Mouse (Mus musculus) embryonic facial prominence, embryonic 10.5 days (tissue): Measurements from ENCODE around the gene Zxdc. TPM values are rescaled to one million over a fixed set of nuclear protein-coding genes. Genes with fewer than 3 reads are reported as not detected.

Experiments
- DNase-seq: peaks from one replicate; pipeline ENCODE4 v3.0.0-alpha.2; 2017; ENCODE audit warnings: low spot score
- H3K27ac ChIP-seq: fragments of 300-500 bp; sonication (generic); replicated peaks from 2 replicates; pipeline ENCODE4 v1.5.1; 2016; ENCODE audit warnings: mild to moderate bottlenecking
- H3K27me3 ChIP-seq: fragments of 300-500 bp; sonication (generic); replicated peaks from 2 replicates; pipeline ENCODE4 v1.6.1; 2016; ENCODE audit warnings: low read depth, mild to moderate bottlenecking; ENCODE audit not compliant: poor library complexity, severe bottlenecking
- H3K36me3 ChIP-seq: fragments of 300-500 bp; sonication (generic); replicated peaks from 2 replicates; pipeline ENCODE4 v1.6.1; 2016; ENCODE audit warnings: mild to moderate bottlenecking, moderate library complexity
- H3K4me1 ChIP-seq: fragments of 300-500 bp; sonication (generic); 2 replicates; pipeline ENCODE4 v1.6.1; 2016
- H3K4me3 ChIP-seq: fragments of 300-500 bp; sonication (generic); 2 replicates; pipeline ENCODE4 v1.5.1; 2016; ENCODE audit warnings: mild to moderate bottlenecking, moderate library complexity
- H3K9me3 ChIP-seq: fragments of 300-500 bp; sonication (generic); 2 replicates; pipeline ENCODE4 v1.6.1; 2016; ENCODE audit warnings: mild to moderate bottlenecking
- WGBS: fragments of 180-500 bp; shearing (Covaris S2); methylation state at CpG from one replicate; pipeline ENCODE4 v1.1.7; 2016; 5-methylcytosine and 5-hydroxymethylcytosine counted together
- polyA plus RNA-seq: library from polyadenylated mRNA; unstranded; fragments of >200 nt; fragmentation: Nextera tagmentation; extraction: Ambion mirVana; gene quantifications from 2 replicates; pipeline ENCODE4 v1.2.1, GENCODE M21; 2016

The Zxdc gene
- polyA plus RNA-seq, 1 experiment from 2014 or later = 7.2 TPM

DNA sequence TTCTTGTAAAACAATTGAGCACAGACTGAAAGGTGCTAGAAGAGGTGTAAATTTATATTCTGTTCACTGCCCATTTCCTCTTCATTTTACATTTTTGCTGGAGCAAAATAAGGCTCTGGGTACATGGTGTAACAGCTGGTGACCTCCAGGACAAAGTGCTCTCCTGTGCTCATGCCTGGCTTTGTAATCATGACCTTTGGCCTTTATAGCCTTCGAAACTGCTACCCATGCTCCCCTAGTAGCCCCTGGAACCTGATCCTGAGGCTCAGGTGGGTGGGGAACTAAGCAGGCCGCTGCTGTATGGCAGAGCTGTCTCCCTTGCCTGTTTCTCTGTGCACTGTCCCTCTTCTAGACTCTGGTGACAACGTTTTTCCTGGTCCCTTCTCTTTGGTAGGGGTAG, 24.7 kb downstream of the Zxdc start:
- no peak for DNase-seq
- no peak overlapping the region for H3K27ac ChIP-seq
- H3K27me3 ChIP-seq = no peaks in the 10 kb centered on the region
- WGBS = 50% methylated on average over 3 of the region's 3 CpGs
- H3K4me3 ChIP-seq = no peak overlapping the region
- no peaks in the 10 kb centered on the region for H3K9me3 ChIP-seq
- peaks cover 30% of the 10 kb centered on the region for H3K36me3 ChIP-seq
- no peaks in the 10 kb centered on the region; the same call in 1 of the 2 replicates for H3K4me1 ChIP-seq

- Histone ChIP-seq H3K4me1 (no peaks in the 10 kb centered on the region; the same call in 1 of the 2 replicates), H3K4me3 (no peak overlapping the region), H3K36me3 (peaks cover 26% of the 10 kb centered on the region), H3K27ac (no peak overlapping the region), H3K27me3 (no peaks in the 10 kb centered on the region), H3K9me3 (no peaks in the 10 kb centered on the region)
- 88% methylated on average over 2 of the region's 2 CpGs for WGBS
- DNase-seq = no peak
Measured at GRCm38 (mm10) chr6:90395751-90396150, 26.5 kb downstream of the Zxdc start.

DNA sequence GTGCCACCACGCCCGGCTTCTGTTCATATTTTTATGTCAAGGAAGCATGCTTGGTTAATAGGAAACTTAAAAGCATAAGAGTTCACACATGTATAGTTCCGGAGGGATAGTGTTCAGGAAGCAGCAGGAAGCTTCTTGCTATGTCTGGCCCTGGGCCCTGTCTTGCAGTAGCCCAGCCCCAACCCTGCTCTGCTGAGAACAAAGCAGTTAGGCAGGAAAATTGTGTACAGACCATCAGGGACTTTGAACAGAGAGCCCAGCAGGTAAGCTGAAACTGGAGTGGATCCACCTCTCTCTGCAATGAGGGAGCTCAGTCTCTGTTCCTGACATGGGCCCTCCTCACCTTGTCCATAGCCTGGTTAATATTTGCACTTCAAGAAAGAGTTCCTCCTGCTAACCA, 28.0 kb downstream of the Zxdc start:
- WGBS = 89% methylated on average over 3 of the region's 3 CpGs
- no peak for DNase-seq

DNA sequence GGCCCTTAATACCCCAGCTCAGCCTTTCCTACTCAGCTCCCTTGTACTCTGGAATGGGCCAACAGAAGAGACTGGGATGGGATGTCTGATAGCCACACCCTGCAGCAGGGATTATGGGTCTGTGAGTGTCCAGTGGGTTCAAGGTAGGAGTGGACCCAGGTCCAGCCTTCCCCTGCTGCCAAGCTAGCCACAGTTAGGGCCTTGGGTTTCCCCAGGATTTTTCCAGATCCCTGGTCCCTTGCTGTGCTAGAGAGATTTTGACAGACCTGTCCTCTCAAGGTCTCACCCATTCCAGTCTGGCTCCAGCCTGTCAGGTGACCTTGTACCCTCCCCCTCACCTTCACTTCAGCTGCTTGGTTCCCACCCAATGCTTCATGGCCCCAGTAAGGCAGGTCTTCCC, 39.3 kb downstream of the Zxdc start:
- Histone ChIP-seq H3K36me3 (peaks cover 5% of the 10 kb centered on the region; the same call in 1 of the 2 replicates), H3K27ac (no peak overlapping the region), H3K4me3 (no peak overlapping the region), H3K27me3 (no peaks in the 10 kb centered on the region), H3K4me1 (no peaks in the 10 kb centered on the region), H3K9me3 (no peaks in the 10 kb centered on the region)
- DNase-seq = no peak

More for the DNA sequence above, 28.0 kb downstream of the Zxdc start:
- Histone ChIP-seq H3K4me3 (no peak overlapping the region), H3K4me1 (no peaks in the 10 kb centered on the region; the same call in 1 of the 2 replicates), H3K27me3 (no peaks in the 10 kb centered on the region), H3K36me3 (peaks cover 29% of the 10 kb centered on the region), H3K27ac (no peak overlapping the region), H3K9me3 (no peaks in the 10 kb centered on the region)

GRCm38 (mm10) chr6:90410972-90411371, 41.7 kb downstream of the Zxdc start:
- Histone ChIP-seq H3K27ac (no peak overlapping the region), H3K4me3 (no peak overlapping the region), H3K4me1 (no peaks in the 10 kb centered on the region), H3K36me3 (no peaks in the 10 kb centered on the region), H3K9me3 (no peaks in the 10 kb centered on the region), H3K27me3 (no peaks in the 10 kb centered on the region)
- DNase-seq = no peak
- WGBS = 82% methylated on average over 1 of the region's 1 CpGs

- Histone ChIP-seq H3K4me1 (no peaks in the 10 kb centered on the region), H3K27me3 (no peaks in the 10 kb centered on the region), H3K27ac (no peak overlapping the region; the same call in 1 of the 2 replicates), H3K4me3 (no peak overlapping the region), H3K9me3 (no peaks in the 10 kb centered on the region), H3K36me3 (no peaks in the 10 kb centered on the region)
- no peak for DNase-seq
- 81% methylated on average over 7 of the region's 7 CpGs for WGBS
Measured at GRCm38 (mm10) chr6:90411926-90412325, 42.6 kb downstream of the Zxdc start.

DNA sequence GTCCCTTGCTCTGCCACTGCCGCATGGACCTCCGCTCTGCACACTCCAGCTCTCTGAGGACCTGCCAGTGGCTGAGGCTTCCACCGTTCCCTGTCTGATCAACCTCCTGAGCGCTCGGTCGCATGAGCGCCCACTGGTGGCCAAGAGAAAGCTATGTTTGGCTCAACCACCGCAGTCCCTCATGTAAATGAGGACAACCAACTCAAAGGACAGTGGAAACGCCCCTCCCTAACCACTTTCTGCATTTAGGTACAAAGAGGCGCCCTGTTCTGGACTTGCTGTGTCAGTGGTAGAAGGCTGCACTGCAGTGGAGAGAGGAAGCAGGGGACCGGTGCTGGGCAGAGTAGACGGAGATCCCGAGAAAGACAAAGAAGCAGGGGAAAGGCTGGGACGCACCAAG, 53.3 kb downstream of the Zxdc start:
- H3K4me1 ChIP-seq = peaks cover 10% of the 10 kb centered on the region
- H3K27ac ChIP-seq = peak overlapping the region; percentile 72
- peak; percentile 87 for DNase-seq
- H3K27me3 ChIP-seq = peaks cover 23% of the 10 kb centered on the region
- H3K4me3 ChIP-seq = peak overlapping the region; percentile 49
- WGBS = 3% methylated on average over 14 of the region's 14 CpGs
- H3K9me3 ChIP-seq = no peaks in the 10 kb centered on the region
- no peaks in the 10 kb centered on the region for H3K36me3 ChIP-seq

DNA sequence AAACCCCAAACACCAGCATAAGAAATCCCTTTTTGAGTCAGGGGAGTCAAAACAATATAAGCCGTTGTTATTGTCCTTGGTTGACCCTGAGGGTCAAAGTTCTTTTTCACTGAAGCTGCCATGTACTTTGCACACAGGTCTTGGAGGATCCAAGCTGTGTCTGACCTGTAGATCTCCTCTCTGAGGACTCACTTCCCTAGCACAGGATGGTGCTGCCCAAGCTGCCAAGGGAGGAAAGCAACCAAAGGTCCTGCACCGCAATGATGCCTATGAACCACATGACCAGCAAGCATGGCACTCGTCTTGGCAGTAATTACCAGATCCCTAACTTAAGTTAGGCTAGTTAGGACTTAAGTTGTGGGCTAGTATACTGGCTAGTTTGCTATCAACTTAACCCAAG, 56.1 kb downstream of the Zxdc start:
- Histone ChIP-seq H3K4me3 (no peak overlapping the region), H3K4me1 (peaks cover 24% of the 10 kb centered on the region), H3K36me3 (no peaks in the 10 kb centered on the region), H3K9me3 (no peaks in the 10 kb centered on the region), H3K27me3 (peaks cover 29% of the 10 kb centered on the region), H3K27ac (no peak overlapping the region)
- 81% methylated on average over 3 of the region's 3 CpGs for WGBS
- no peak for DNase-seq

GRCm38 (mm10) chr6:90426003-90426402, 56.7 kb downstream of the Zxdc start:
- DNase-seq = no peak
- Histone ChIP-seq H3K4me3 (no peak overlapping the region), H3K27ac (no peak overlapping the region), H3K27me3 (peaks cover 29% of the 10 kb centered on the region), H3K4me1 (peaks cover 24% of the 10 kb centered on the region), H3K9me3 (no peaks in the 10 kb centered on the region), H3K36me3 (no peaks in the 10 kb centered on the region)
- WGBS = 82% methylated on average over 4 of the region's 4 CpGs

GRCm38 (mm10) chr6:90428380-90428974, 59.2 kb downstream of the Zxdc start, which contains the start of gene Cfap100:
Cfap100 (minus strand) TSS chr6:90428797.
- Histone ChIP-seq H3K4me1 (peaks cover 14% of the 10 kb centered on the region), H3K4me3 (peak within 1 kb of the TSS; percentile 55), H3K9me3 (no peaks in the 10 kb centered on the region), H3K27me3 (peaks cover 29% of the 10 kb centered on the region), H3K27ac (peak within 1 kb of the TSS; percentile 40), H3K36me3 (no peaks in the 10 kb centered on the region)
- under 1% methylated on average over 31 of the region's 31 CpGs for WGBS
- peak; percentile 84 for DNase-seq

GRCm38 (mm10) chr6:90429911-90430310, 60.6 kb downstream of the Zxdc start:
- H3K36me3 ChIP-seq = no peaks in the 10 kb centered on the region
- no peaks in the 10 kb centered on the region for H3K9me3 ChIP-seq
- H3K27me3 ChIP-seq = peaks cover 31% of the 10 kb centered on the region
- H3K4me3 ChIP-seq = no peak overlapping the region
- no peak overlapping the region for H3K27ac ChIP-seq
- 81% methylated on average over 14 of the region's 14 CpGs for WGBS
- DNase-seq = no peak
- peaks cover 14% of the 10 kb centered on the region for H3K4me1 ChIP-seq

DNA sequence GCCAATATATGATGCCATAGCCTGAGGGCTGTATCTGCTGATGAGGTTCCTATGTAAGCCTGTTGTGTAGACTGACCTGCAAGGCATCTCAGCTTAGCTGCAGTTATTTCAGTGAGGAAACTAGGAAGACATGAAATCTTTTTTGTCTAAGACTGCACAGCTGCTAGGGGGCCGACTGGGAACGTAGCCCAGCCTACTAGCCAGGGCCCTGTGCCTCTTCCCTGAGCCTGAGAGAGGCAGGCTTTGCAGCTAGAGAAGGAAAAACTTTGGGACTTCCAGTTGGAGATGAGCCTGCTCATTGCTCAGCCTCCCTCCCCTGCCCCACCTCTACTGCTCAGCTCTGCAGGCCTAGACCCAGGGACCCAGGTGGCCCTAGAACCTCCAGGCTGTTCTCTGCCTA, 62.2 kb downstream of the Zxdc start:
- no peaks in the 10 kb centered on the region for H3K36me3 ChIP-seq
- H3K4me1 ChIP-seq = peaks cover 16% of the 10 kb centered on the region
- H3K27me3 ChIP-seq = peaks cover 24% of the 10 kb centered on the region
- no peak overlapping the region for H3K4me3 ChIP-seq
- H3K9me3 ChIP-seq = no peaks in the 10 kb centered on the region
- WGBS = 75% methylated on average over 2 of the region's 2 CpGs
- no peak overlapping the region for H3K27ac ChIP-seq
- no peak for DNase-seq

GRCm38 (mm10) chr6:90434687-90435086, 65.4 kb downstream of the Zxdc start:
- no peak for DNase-seq
- H3K4me3 ChIP-seq = no peak overlapping the region
- 0 out of 2 replicates have a peak, but pooled peaks cover 7% of the 10 kb centered on the region for H3K27me3 ChIP-seq
- WGBS = 65% methylated on average over 3 of the region's 3 CpGs
- H3K27ac ChIP-seq = no peak overlapping the region
- peaks cover 3% of the 10 kb centered on the region; the same call in 1 of the 2 replicates for H3K4me1 ChIP-seq
- no peaks in the 10 kb centered on the region for H3K36me3 ChIP-seq
- 0 out of 2 replicates have a peak, but pooled peaks cover 3% of the 10 kb centered on the region for H3K9me3 ChIP-seq
